Mouse (Mus musculus) liver, embryonic 15.5 days (tissue): Measurements from ENCODE around the gene Prlh. TPM values are rescaled to one million over a fixed set of nuclear protein-coding genes. Genes with fewer than 3 reads are reported as not detected.

Experiments used
- ATAC-seq: fragments of 200-750 bp; cut with Nextera tagmentation; 2 replicates; pipeline ENCODE4 v1.8.0; 2017; ENCODE audit warnings: moderate number of reproducible peaks, mild to moderate bottlenecking, moderate library complexity; ENCODE audit not compliant: insufficient read depth
- H3K27ac ChIP-seq: fragments of 300-500 bp; sonication (generic); replicated peaks from 2 replicates; pipeline ENCODE4 v1.5.1; 2015; ENCODE audit warnings: mild to moderate bottlenecking, inconsistent platforms
- H3K27me3 ChIP-seq: fragments of 300-500 bp; sonication (generic); 2 replicates; pipeline ENCODE4 v1.6.1; 2015; ENCODE audit warnings: mild to moderate bottlenecking, inconsistent platforms
- H3K36me3 ChIP-seq: fragments of 300-500 bp; sonication (generic); replicated peaks from 2 replicates; pipeline ENCODE4 v1.6.1; 2015; ENCODE audit warnings: moderate library complexity, mild to moderate bottlenecking, inconsistent platforms
- H3K4me1 ChIP-seq: fragments of 300-500 bp; sonication (generic); replicated peaks from 2 replicates; pipeline ENCODE4 v1.6.1; 2015; ENCODE audit warnings: inconsistent platforms
- H3K4me2 ChIP-seq: fragments of 300-500 bp; sonication (generic); 2 replicates; pipeline ENCODE4 v1.6.1; 2015; ENCODE audit warnings: moderate library complexity, mild to moderate bottlenecking, inconsistent platforms
- H3K4me3 ChIP-seq: fragments of 300-500 bp; sonication (generic); replicated peaks from 2 replicates; pipeline ENCODE4 v1.5.1; 2015; ENCODE audit warnings: mild to moderate bottlenecking, inconsistent platforms
- H3K9ac ChIP-seq: fragments of 300-500 bp; sonication (generic); 2 replicates; pipeline ENCODE4 v1.6.1; 2015; ENCODE audit warnings: moderate library complexity, mild to moderate bottlenecking, inconsistent platforms
- H3K9me3 ChIP-seq: fragments of 300-500 bp; sonication (generic); replicated peaks from 2 replicates; pipeline ENCODE4 v1.6.1; 2016; ENCODE audit warnings: inconsistent platforms
- whole genome bisulfite sequencing: fragments of 180-500 bp; shearing (Covaris S2); methylation state at CpG from one replicate; pipeline ENCODE4 v1.1.7; 2015; ENCODE audit warnings: mixed read lengths; ENCODE audit not compliant: insufficient replicate concordance; 5-methylcytosine and 5-hydroxymethylcytosine counted together
- polyA plus RNA-seq: library from polyadenylated mRNA; unstranded; fragments of >200 nt; fragmentation: Nextera tagmentation; extraction: Ambion mirVana; gene quantifications from 2 replicates; pipeline ENCODE4 v1.2.1, GENCODE M21; 2015

Gene Prlh
- polyA plus RNA-seq, 1 experiment from 2014 or later = not detected

DNA sequence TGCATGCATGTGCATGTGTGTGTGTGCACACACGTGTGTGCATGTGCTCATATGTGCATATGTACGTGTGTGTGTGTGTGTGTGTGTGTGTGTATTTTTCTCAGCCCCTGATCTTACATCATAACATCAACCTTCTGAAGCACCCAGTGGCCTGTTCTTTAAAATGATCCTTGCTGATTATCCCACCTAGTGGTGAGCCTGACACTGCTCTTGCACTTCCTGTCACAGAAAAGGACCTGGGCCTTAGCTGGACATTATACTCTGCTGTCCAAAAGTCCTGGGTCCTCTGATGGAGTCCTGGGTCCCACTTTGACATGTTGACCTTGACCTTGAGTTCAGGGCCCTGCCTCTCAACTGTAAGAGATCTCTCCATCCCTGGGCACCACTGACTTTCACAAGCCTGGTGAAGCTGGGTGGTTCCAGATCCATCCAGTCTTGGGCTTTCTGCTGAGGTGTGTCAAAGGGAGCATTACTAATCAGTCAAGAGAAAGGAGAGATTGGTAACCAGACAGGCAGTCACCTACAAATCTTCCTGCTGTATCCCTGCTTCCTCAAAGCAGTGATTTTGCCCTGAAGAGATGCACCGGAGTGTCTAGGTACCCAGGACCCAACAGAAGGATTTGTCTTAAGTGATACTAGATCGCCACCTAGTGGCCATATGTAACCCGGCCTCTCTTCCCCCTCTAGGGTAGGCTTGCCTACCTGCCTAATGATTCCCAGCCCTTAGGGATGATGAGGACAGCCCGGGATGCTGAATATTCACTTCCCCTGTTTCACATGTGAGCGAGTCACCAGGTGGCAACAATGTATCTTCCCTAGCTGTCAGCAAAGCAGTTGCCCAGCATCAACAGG, 3.6 kb downstream of the Prlh start:
- H3K36me3 ChIP-seq = no peaks in the 10 kb centered on the region
- H3K4me2 ChIP-seq = no peak overlapping the region
- H3K27ac ChIP-seq = no peak overlapping the region
- no peak overlapping the region for H3K4me3 ChIP-seq
- peaks cover 6% of the 10 kb centered on the region; the same call in 1 of the 2 replicates for H3K4me1 ChIP-seq
- no peak for ATAC-seq
- H3K9ac ChIP-seq = no peak overlapping the region
- no peaks in the 10 kb centered on the region for H3K9me3 ChIP-seq
- 27% methylated on average over 7 of the region's 7 CpGs for WGBS
- no peaks in the 10 kb centered on the region for H3K27me3 ChIP-seq

DNA sequence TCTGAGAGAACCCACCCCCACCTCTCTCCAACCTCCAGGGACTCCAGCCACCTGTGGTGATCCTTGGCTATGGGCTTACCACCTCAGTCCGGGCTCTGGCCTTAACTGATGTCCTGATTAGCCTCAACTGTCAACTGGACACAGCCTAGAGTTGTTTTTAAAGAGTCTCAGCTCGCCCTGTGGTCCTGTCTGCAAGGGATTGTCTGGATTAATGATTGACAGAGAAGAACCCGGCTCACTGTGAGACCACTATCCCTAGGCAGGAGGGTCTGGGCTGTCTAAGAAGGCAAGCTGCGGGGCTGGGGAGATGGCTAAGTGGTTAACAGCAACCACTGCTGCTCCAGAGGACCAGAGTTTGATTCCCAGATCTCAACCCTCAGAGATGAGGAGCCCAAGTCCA, 9.6 kb downstream of the Prlh start:
- WGBS = 26% methylated on average over 4 of the region's 4 CpGs
- Histone ChIP-seq H3K4me3 (no peak overlapping the region), H3K27ac (no peak overlapping the region), H3K4me1 (peaks cover 13% of the 10 kb centered on the region), H3K9me3 (no peaks in the 10 kb centered on the region), H3K4me2 (no peak overlapping the region), H3K36me3 (no peaks in the 10 kb centered on the region), H3K27me3 (no peaks in the 10 kb centered on the region), H3K9ac (no peak overlapping the region)
- no peak for ATAC-seq

DNA sequence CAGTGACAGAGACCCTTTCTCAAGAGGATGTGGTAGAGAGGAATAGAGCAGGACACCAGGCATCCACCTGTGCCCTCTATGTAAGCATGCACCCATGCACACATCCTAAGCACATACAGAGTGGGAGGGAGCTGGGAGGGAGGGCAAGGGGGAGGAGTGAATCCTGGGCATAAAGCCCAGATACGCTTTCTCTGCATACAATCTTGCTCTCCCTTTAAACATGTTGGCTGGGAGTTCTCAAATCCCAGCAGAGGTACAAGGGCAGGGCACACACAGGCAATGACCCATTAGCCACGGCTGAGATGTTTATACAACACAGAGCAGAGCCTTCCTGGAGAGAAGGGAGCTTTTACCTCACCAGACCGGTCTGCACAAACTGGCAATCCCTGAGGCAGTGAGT, 10.1 kb downstream of the Prlh start:
- no peak overlapping the region for H3K4me3 ChIP-seq

GRCm38 (mm10) chr1:90967583-90967982, 14.7 kb downstream of the Prlh start:
- ATAC-seq = no peak
- no peak overlapping the region for H3K27ac ChIP-seq
- no peaks in the 10 kb centered on the region for H3K27me3 ChIP-seq
- H3K9ac ChIP-seq = no peak overlapping the region
- no peak overlapping the region for H3K4me3 ChIP-seq
- no peaks in the 10 kb centered on the region for H3K9me3 ChIP-seq
- 62% methylated on average over 7 of the region's 7 CpGs for WGBS
- peaks cover 11% of the 10 kb centered on the region; the same call in 1 of the 2 replicates for H3K4me1 ChIP-seq
- no peak overlapping the region for H3K4me2 ChIP-seq
- no peaks in the 10 kb centered on the region for H3K36me3 ChIP-seq

More for the DNA sequence above, 10.1 kb downstream of the Prlh start:
- no peak overlapping the region for H3K4me2 ChIP-seq
- no peak for ATAC-seq
- 38% methylated on average over 3 of the region's 3 CpGs for WGBS
- H3K4me1 ChIP-seq = peaks cover 13% of the 10 kb centered on the region
- no peak overlapping the region for H3K27ac ChIP-seq
- H3K36me3 ChIP-seq = no peaks in the 10 kb centered on the region
- H3K27me3 ChIP-seq = no peaks in the 10 kb centered on the region
- H3K9ac ChIP-seq = no peak overlapping the region
- H3K9me3 ChIP-seq = no peaks in the 10 kb centered on the region

- peak overlapping the region; percentile 42; the same call in 1 of the 2 replicates for H3K4me3 ChIP-seq
- H3K27me3 ChIP-seq = no peaks in the 10 kb centered on the region
- H3K9ac ChIP-seq = no peak overlapping the region
- peaks cover 7% of the 10 kb centered on the region; the same call in 1 of the 2 replicates for H3K4me1 ChIP-seq
- H3K27ac ChIP-seq = no peak overlapping the region
- H3K36me3 ChIP-seq = no peaks in the 10 kb centered on the region
- peak overlapping the region; percentile 43 for H3K4me2 ChIP-seq
- WGBS = 47% methylated on average over 4 of the region's 4 CpGs
- no peak for ATAC-seq
- H3K9me3 ChIP-seq = no peaks in the 10 kb centered on the region
These were observed 15.7 kb downstream of the Prlh start for GRCm38 (mm10) chr1:90968649-90969048.

DNA sequence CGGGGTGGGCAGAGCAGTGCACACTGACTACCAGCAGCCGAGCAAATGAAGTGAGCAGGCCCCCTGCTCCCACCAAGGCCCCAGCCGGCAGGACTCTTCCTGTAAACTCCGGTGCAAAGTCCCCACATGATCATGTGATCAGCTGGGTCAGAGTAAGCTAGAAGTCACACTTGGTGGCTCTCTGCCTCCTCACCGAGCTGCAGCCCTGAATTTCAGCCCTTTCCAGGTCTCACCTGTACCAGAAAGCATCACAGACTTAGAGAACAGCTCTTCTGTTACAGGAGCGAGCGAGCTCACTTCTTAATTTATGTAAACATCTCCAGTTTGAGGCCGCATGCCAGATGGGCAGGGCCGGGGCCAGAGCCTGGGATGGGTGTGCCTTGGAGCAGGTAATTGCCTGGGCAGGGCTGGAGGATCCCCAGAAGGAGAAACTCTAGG, 16.5 kb downstream of the Prlh start, which contains the start of gene Rab17:
Rab17 (minus strand) TSS at position 315 of the 438 bp plus-strand sequence.
- 28% methylated on average over 9 of the region's 9 CpGs for WGBS
- H3K27ac ChIP-seq = no peak within 1 kb of the TSS
- H3K4me2 ChIP-seq = peak within 1 kb of the TSS; percentile 43
- H3K4me1 ChIP-seq = peaks cover 7% of the 10 kb centered on the region; the same call in 1 of the 2 replicates
- ATAC-seq = 0 out of 2 replicates have a peak, but pooled peaks have one; percentile 40
- H3K36me3 ChIP-seq = no peaks in the 10 kb centered on the region
- H3K9ac ChIP-seq = no peak within 1 kb of the TSS
- H3K27me3 ChIP-seq = no peaks in the 10 kb centered on the region
- H3K4me3 ChIP-seq = peak within 1 kb of the TSS; percentile 42
- H3K9me3 ChIP-seq = no peaks in the 10 kb centered on the region

GRCm38 (mm10) chr1:90969881-90970390, 17.0 kb downstream of the Prlh start:
- Histone ChIP-seq H3K4me2 (peak overlapping the region; percentile 43), H3K27me3 (no peaks in the 10 kb centered on the region), H3K36me3 (no peaks in the 10 kb centered on the region), H3K9me3 (no peaks in the 10 kb centered on the region), H3K9ac (no peak overlapping the region), H3K4me1 (peaks cover 7% of the 10 kb centered on the region; the same call in 1 of the 2 replicates), H3K27ac (no peak overlapping the region), H3K4me3 (no peak overlapping the region)
- no peak for ATAC-seq
- 61% methylated on average over 10 of the region's 10 CpGs for WGBS

GRCm38 (mm10) chr1:90972911-90973573, 20.1 kb downstream of the Prlh start:
- H3K4me1 ChIP-seq = peaks cover 7% of the 10 kb centered on the region; the same call in 1 of the 2 replicates
- 23% methylated on average over 9 of the region's 9 CpGs for WGBS
- no peaks in the 10 kb centered on the region for H3K27me3 ChIP-seq
- no peak overlapping the region for H3K9ac ChIP-seq
- H3K4me3 ChIP-seq = no peak overlapping the region
- H3K36me3 ChIP-seq = no peaks in the 10 kb centered on the region
- H3K4me2 ChIP-seq = no peak overlapping the region
- H3K9me3 ChIP-seq = no peaks in the 10 kb centered on the region
- no peak for ATAC-seq
- H3K27ac ChIP-seq = no peak overlapping the region

DNA sequence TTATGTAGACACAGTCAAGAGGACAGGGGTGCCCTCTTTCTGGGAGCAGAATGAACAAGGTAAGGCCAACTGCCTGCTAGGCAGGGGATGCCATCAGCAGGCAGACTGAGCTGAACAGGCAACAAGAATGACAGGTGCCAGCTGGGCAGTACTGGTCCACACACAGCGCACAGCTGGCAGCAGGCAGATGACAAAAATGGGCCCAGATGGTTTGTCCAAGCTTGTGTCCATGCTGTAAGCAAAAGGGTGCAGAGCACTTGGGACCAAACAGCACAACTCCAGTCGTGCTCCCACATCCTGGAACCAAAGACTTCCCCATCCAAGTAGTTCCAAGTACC, 20.6 kb downstream of the Prlh start:
- Histone ChIP-seq H3K27ac (no peak overlapping the region), H3K9ac (no peak overlapping the region), H3K27me3 (no peaks in the 10 kb centered on the region), H3K4me2 (no peak overlapping the region), H3K9me3 (no peaks in the 10 kb centered on the region), H3K4me3 (no peak overlapping the region), H3K36me3 (no peaks in the 10 kb centered on the region), H3K4me1 (peaks cover 7% of the 10 kb centered on the region; the same call in 1 of the 2 replicates)
- WGBS = 60% methylated on average over 2 of the region's 2 CpGs
- ATAC-seq = no peak

DNA sequence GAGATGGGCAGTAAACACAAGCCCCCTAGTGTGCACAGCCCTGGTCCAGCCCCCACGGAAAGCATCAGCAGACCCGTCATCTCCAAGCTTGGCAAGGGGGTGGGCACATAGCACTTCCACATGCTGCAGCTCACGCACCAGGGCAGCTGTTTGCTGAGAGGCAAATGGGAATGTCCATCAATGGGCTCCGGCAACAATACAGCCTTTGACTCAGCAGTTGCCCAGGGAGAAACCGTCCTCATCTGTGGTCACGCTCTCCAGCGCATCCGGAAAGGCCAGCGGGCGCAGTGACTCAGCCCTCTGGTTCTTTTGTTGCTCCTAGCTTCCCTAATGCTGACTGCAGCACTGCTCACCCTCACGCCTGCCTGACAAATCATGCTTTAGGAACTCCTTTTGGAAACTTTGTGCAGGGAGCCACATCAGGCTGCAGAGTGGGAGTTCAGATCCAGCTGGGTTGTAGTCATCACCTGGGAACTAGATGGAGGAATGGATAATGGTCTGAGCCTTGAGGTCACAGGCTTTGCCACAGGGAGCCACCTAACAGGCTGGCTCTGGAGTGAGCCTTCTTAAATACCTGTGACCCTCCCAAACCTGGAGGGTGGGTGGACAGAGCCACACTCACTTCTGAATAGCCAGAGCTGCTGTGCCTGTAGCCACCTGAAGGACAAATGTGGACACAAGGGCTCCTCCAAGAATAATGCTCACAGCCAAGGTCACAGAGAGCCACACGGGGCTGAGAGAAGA, 22.2 kb downstream of the Prlh start:
- Histone ChIP-seq H3K4me2 (no peak overlapping the region), H3K4me3 (no peak overlapping the region), H3K27ac (no peak overlapping the region), H3K9me3 (no peaks in the 10 kb centered on the region), H3K4me1 (peaks cover 2% of the 10 kb centered on the region; the same call in 1 of the 2 replicates), H3K9ac (no peak overlapping the region), H3K36me3 (no peaks in the 10 kb centered on the region), H3K27me3 (no peaks in the 10 kb centered on the region)
- WGBS = 13% methylated on average over 12 of the region's 12 CpGs
- ATAC-seq = peak; percentile 31; the same call in 1 of the 2 replicates
